Mouse (Mus musculus) megakaryocyte, embryonic 14.5 days (primary cell): ENCODE data around the gene Disp3. TPM values are rescaled to one million over a fixed set of nuclear protein-coding genes. Genes with fewer than 3 reads are reported as not detected.

ENCODE experiments used
- H3K27me3 ChIP-seq: replicated peaks from 2 replicates; pipeline ENCODE3; 2012; ENCODE audit warnings: inconsistent platforms
- H3K36me3 ChIP-seq: replicated peaks from 2 replicates; pipeline ENCODE3; 2012; ENCODE audit warnings: low read length, inconsistent platforms, mixed read lengths
- H3K4me1 ChIP-seq: 2 replicates; pipeline ENCODE4 v1.6.1; 2012; ENCODE audit warnings: inconsistent platforms
- H3K4me3 ChIP-seq: replicated peaks from 2 replicates; pipeline ENCODE3; 2012; ENCODE audit warnings: moderate library complexity, mild to moderate bottlenecking, inconsistent platforms
- H3K9me3 ChIP-seq: 2 replicates; pipeline ENCODE4 v1.6.1; 2012; ENCODE audit warnings: inconsistent platforms
- FLI1 ChIP-seq: IDR thresholded peaks from 2 replicates; pipeline ENCODE4 v1.6.1; 2012; ENCODE audit warnings: low read length, inconsistent platforms, mixed read lengths
- GATA1 ChIP-seq: IDR thresholded peaks from 3 replicates; pipeline ENCODE4 v1.6.1; 2012; ENCODE audit warnings: mixed read lengths, low read length, inconsistent platforms, borderline replicate concordance
- polyA plus RNA-seq: library from polyadenylated mRNA; stranded (reverse); fragments of >175 nt; gene quantifications from 2 replicates; pipeline ENCODE4 v1.2.3, GENCODE M21; 2012; ENCODE audit warnings: low replicate concordance; ENCODE audit not compliant: insufficient read depth

The Disp3 gene
- 1.0 and 1.9 TPM in 2 replicates for polyA plus RNA-seq

- no peaks in the 10 kb centered on the region for H3K36me3 ChIP-seq
- H3K4me3 ChIP-seq: peak within 1 kb of the TSS; percentile 90
- TF ChIP-seq FLI1: no peak
- TF ChIP-seq GATA1: no peak
- H3K4me1 ChIP-seq: peaks cover 37% of the 10 kb centered on the region
- H3K27me3 ChIP-seq: peaks cover 63% of the 10 kb centered on the region
- no peaks in the 10 kb centered on the region for H3K9me3 ChIP-seq
These were observed at the start of gene Disp3 for GRCm38 (mm10) chr4:148287476-148288054. TSS of gene Disp3 (minus strand) at chr4:148287965.

- Histone ChIP-seq H3K27me3 (peaks cover 16% of the 10 kb centered on the region), H3K9me3 (peaks cover 9% of the 10 kb centered on the region; the same call in 1 of the 2 replicates), H3K4me3 (no peak overlapping the region), H3K36me3 (no peaks in the 10 kb centered on the region), H3K4me1 (peaks cover 55% of the 10 kb centered on the region)
- TF ChIP-seq FLI1 (no peak), GATA1 (no peak)
These were observed 42.5 kb upstream of the Disp3 start for GRCm38 (mm10) chr4:148330269-148330668.

- Histone ChIP-seq H3K4me1 (peaks cover 55% of the 10 kb centered on the region), H3K4me3 (no peak overlapping the region), H3K27me3 (peaks cover 18% of the 10 kb centered on the region), H3K36me3 (no peaks in the 10 kb centered on the region), H3K9me3 (peaks cover 9% of the 10 kb centered on the region; the same call in 1 of the 2 replicates)
- no peak for TF ChIP-seq GATA1
- TF ChIP-seq FLI1: no peak
These were observed 41.7 kb upstream of the Disp3 start for GRCm38 (mm10) chr4:148329431-148329830.

- peaks cover 54% of the 10 kb centered on the region for H3K4me1 ChIP-seq
- no peak overlapping the region for H3K4me3 ChIP-seq
- peaks cover 22% of the 10 kb centered on the region for H3K27me3 ChIP-seq
- peaks cover 9% of the 10 kb centered on the region; the same call in 1 of the 2 replicates for H3K9me3 ChIP-seq
- TF ChIP-seq FLI1: no peak
- no peak for TF ChIP-seq GATA1
- H3K36me3 ChIP-seq: no peaks in the 10 kb centered on the region
These were observed 40.5 kb upstream of the Disp3 start for GRCm38 (mm10) chr4:148328237-148328636.

- Histone ChIP-seq H3K36me3 (no peaks in the 10 kb centered on the region), H3K4me1 (peaks cover 55% of the 10 kb centered on the region), H3K27me3 (peaks cover 27% of the 10 kb centered on the region), H3K9me3 (peaks cover 9% of the 10 kb centered on the region; the same call in 1 of the 2 replicates), H3K4me3 (no peak overlapping the region)
- TF ChIP-seq FLI1 (no peak), GATA1 (no peak)
These were observed 39.7 kb upstream of the Disp3 start for GRCm38 (mm10) chr4:148327266-148327997.

GRCm38 (mm10) chr4:148326791-148327190 lies 39.0 kb upstream of the Disp3 start:
- H3K27me3 ChIP-seq: peaks cover 34% of the 10 kb centered on the region
- H3K4me3 ChIP-seq: peak overlapping the region; percentile 76
- H3K36me3 ChIP-seq: no peaks in the 10 kb centered on the region
- peaks cover 61% of the 10 kb centered on the region for H3K4me1 ChIP-seq
- no peak for TF ChIP-seq FLI1
- TF ChIP-seq GATA1: no peak
- peaks cover 9% of the 10 kb centered on the region; the same call in 1 of the 2 replicates for H3K9me3 ChIP-seq

- H3K4me1 ChIP-seq: peaks cover 70% of the 10 kb centered on the region
- peaks cover 7% of the 10 kb centered on the region; the same call in 1 of the 2 replicates for H3K9me3 ChIP-seq
- TF ChIP-seq GATA1 (no peak), FLI1 (no peak)
- no peaks in the 10 kb centered on the region for H3K36me3 ChIP-seq
- H3K27me3 ChIP-seq: peaks cover 39% of the 10 kb centered on the region
- peak overlapping the region; percentile 76 for H3K4me3 ChIP-seq
These were observed 38.2 kb upstream of the Disp3 start for GRCm38 (mm10) chr4:148325951-148326350.

GRCm38 (mm10) chr4:148325057-148325456 lies 37.3 kb upstream of the Disp3 start:
- H3K36me3 ChIP-seq: no peaks in the 10 kb centered on the region
- peaks cover 70% of the 10 kb centered on the region for H3K4me1 ChIP-seq
- no peak overlapping the region for H3K4me3 ChIP-seq
- peaks cover 7% of the 10 kb centered on the region; the same call in 1 of the 2 replicates for H3K9me3 ChIP-seq
- peaks cover 38% of the 10 kb centered on the region for H3K27me3 ChIP-seq
- no peak for TF ChIP-seq FLI1
- no peak for TF ChIP-seq GATA1

GRCm38 (mm10) chr4:148322152-148322551 lies 34.4 kb upstream of the Disp3 start:
- Histone ChIP-seq H3K27me3 (peaks cover 44% of the 10 kb centered on the region), H3K4me3 (no peak overlapping the region), H3K36me3 (no peaks in the 10 kb centered on the region), H3K4me1 (peaks cover 66% of the 10 kb centered on the region), H3K9me3 (peaks cover 7% of the 10 kb centered on the region; the same call in 1 of the 2 replicates)
- TF ChIP-seq GATA1: no peak
- no peak for TF ChIP-seq FLI1

GRCm38 (mm10) chr4:148319366-148319765 lies 31.6 kb upstream of the Disp3 start:
- H3K27me3 ChIP-seq: peaks cover 54% of the 10 kb centered on the region
- H3K36me3 ChIP-seq: no peaks in the 10 kb centered on the region
- H3K9me3 ChIP-seq: no peaks in the 10 kb centered on the region
- peaks cover 57% of the 10 kb centered on the region for H3K4me1 ChIP-seq
- no peak overlapping the region for H3K4me3 ChIP-seq
- TF ChIP-seq FLI1: no peak
- TF ChIP-seq GATA1: no peak
